Mouse (Mus musculus): ENCODE data around the gene Slc11a2.
"Not testable (repeated sequence)": the region's sequence is repeated elsewhere in the genome, so short reads cannot be mapped to it uniquely, and the experiment has no call there.

Gene Slc11a2

DNA sequence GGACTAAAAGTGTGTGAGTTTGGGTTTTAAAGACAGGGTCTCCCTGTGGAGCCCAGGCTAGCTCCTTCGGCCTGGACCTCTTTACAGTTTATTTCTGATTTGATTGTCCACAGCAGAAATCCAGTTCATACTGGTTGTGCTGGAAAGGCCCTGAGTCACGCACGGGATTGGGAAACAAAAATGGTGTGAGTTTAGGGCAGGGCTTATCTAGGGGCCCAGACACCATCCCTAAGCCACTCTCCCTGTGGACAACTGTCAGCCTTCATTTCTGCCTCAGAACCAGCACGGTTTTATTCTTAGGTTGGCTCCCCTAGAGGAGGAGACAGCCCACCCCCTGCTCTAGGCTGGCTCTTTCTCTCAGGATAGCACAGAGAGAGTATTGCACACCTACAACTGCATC is 8.4 kb upstream of the Slc11a2 start:
- DNase-seq, result no peak

DNA sequence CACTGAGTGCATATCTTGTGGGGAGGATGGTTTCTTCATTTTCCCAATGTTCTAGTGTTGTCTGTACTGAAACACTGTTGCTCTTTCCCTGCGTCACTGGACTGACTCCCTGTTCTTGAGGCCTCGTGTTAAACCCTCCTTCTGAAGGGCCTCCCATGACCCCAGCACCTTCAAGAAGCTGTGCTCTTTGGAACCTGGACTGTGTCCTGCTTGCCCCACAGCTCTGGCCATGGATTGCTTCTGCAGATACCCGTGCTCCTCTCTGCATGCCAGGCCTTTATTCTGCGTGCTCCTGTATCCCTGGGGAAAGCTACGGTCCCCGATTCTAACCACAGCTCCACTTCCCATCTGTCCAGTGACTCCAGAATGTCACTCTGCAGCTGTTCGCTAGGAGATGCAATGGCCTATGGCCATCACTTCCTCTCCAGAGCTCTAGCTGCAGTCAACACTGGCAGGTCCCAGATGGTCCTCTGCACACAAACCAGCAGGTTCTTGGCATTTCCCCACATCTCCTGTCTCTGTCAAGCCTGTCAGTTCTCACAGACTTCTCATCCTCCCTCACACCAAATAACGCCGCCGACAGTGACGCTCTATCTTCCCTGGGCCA is 5.2 kb upstream of the Slc11a2 start:
- DNase-seq, result peak; percentile 64

DNA sequence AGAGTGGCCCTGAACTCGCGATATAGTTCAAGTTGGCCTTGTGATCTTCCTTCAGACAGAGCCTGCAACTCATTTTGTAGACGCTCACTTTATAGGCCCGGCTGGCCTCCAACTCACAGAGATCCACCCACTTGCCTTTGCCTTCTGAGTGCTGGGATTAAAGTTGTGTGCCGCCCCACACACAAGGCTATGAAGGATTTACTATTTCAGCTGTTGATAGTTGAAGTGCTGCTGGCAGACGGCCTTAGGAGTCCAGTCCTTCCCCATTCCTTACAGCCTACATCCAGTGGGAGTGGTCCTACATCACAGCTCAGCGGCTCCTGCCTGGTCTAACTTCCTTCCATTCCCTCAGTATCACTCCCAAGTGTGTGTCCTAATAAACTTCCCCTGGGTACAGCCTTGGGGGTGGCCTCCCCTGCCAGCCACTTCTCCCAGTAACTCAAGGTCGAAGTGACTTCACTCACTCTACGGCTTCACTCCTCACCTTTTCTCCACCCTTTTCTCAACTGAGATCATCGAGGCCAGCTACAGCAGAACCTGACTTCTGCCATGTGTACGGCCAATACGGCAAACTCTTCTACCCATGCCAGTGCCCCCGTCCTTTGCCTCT is 3.5 kb upstream of the Slc11a2 start:
- no peak for DNase-seq

DNA sequence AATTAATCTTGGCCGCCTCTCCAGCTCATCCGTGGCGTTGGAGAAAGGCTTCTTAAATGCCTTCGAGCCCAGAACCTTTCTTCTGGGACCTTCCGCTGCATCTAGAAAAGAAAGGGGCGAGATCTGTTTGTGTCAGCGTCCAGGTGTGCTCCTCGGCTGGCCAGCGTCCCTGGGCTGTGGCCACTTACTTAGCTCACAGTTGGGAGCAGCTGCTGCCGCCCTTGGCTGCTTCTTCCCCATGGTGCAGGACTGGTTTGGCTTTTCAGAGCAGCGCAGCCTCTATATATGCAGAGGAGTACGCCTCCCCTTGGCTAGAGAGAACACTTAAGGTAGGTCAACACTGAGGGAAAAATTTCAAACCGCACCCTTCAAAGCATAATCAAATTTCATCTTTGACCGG is 956 bp downstream of the Slc11a2 start:
- DNase-seq, result no peak

DNA sequence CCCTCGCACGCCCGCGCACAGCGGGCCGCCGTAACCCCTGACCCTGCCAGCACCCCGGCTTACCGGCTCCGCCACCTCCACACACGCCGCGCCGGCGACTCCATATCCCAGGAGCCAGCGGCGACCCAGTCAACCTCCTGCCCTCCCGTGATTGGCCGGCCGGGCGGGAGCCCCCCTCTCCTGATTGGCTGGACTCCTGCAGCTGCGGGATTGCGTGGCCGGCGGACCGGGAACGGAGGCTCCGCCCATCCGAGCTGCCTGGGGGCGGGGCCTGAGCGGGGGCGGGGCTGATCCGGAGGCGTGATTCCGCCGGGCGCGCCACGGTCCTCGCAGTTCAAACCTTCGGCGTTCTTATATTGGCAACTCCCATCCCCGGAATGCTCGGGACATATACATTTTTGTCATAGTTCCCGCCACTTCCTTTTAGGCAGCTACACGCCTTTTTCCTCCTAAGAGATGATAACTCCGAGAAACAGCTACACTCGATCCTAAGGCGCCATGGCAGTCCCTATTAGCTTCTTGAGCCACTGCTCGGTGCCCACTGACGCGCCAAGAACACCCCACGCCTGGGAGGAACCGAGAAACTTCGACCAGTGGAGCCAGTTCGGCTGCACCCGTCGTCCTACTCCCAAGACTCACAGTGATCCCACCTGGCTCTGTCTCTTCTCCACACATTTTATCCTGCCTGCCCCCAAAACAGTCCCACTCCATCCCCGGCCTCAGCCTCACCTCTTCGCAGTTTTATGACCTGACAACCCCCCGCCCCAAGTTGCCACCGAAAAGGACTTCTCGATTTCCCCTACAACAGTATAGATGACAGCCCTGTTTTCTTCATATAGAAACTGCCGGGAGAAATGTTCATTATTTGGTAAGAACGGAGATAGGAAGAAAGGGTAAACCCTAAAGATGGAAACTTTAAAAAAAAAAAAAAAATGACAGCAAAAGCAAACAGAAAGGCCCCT is 1.7 kb downstream of the Slc11a2 start:
- peak; percentile 97 for DNase-seq

DNA sequence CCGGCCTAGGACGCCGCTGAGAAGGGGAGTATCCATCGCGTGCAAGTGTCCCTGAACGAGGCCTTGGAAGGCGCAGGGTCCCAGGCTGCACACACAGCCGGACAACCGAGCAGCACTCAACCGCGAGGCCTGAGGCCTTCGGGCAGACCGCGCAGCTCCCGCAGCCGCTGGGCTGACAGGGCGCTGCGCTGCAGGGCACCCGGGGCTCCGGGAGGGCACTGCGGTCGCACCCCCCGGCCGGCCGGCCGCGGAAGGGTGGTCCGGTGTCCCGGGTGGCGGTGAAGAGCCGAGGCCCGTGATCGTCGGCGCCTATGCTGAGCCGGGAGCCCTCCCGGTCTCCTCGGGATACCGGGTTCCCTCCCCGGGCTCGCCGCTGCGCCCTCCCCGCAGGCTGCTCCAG is 2.4 kb downstream of the Slc11a2 start:
- no peak for DNase-seq

DNA sequence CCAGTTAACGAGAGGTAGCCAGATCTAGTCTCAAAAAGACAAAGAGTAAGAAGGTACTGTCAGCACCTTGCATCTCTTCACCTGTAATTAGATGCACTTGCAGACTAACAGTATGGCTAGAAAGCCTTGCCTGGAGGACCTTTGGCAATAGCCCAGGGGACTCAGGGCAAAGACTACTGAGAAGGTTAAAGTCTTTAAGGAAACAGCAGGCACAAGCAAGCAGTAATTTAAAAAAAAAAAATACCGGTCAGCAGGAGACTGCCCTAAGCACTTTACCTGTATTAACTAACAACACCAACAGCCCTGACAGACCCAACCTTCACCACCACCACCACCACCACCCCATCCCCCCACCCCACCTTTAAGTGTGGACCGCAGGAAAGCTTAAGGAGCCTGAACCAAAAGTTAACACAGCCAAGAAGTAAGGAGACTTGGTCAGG is 3.1 kb downstream of the Slc11a2 start, which contains the start of gene Gm5475:
TSS of gene Gm5475 (plus strand) at position 390 of the 440 bp plus-strand sequence.
- DNase-seq, result not testable (repeated sequence)

DNA sequence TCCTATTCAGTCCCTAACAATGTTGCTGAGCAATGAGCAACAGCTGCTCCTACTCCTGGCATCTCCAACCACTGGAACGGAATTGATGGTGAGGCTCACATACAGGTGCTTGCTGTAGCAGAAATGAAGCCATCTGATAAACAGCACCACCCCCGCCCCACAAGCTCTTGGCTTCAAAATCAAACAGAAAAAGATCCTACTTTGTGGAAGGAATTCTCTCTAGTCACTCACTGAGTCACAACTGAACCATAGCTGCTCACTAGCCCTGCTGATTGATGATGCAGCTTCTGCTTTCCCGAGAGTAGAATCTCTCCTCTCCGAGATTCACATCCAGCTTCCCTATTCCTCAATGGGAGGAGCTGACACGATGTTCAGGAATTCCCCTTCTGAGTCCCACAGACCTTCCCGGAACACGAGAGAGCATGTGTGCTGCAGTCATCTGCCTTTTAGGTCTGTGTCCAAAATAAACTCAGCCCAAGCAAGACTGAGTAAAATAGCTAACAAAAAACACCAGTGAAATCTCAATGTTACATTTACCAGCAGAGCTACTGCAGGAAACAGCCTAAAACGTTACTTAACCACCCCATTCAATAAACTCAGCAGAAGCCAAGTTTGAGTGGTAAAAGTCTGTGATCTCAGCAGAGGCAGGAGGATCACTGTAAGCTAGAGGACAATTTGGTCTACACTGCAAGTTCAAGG is 3.7 kb downstream of the Slc11a2 start:
- no peak for DNase-seq

DNA sequence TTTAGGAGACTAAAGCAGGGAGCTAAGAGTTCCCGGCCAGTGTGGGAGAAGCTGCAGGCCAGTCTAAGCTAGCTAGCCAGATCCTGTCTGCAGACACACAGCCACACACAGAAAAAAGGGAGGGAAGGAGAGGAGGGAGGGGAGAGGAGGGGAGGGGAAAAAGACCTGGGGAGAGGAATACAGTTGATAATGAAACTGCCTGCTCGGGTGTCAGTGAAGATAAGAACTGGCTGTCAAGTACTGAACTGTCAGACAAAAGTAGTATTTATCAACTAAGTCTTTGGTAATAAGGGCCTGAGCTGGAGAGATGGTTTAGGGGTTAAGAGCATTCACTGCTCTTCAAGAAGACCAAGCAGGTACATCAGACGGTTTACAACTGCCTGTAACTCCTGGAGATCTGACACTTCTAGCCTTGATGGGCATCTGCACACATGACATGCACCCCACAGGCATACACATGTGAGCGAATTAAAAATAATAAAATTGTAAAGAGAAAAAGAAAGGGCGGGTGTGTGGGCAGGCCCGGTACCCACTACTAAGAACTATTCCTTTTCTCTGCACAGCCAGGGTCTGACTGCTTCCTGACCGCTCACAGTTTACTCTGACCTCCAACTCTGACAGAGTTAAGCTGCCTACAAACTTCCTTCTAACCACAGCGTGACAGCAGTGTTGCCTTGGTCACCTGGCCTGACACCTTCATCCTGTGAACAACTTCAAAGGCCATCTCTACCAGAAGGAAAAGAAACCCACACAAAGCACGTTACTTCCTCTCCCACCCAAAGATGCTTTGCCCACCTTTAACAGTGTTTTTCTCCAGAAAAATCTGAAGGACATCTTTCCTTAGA is 4.7 kb downstream of the Slc11a2 start:
- no peak for DNase-seq

DNA sequence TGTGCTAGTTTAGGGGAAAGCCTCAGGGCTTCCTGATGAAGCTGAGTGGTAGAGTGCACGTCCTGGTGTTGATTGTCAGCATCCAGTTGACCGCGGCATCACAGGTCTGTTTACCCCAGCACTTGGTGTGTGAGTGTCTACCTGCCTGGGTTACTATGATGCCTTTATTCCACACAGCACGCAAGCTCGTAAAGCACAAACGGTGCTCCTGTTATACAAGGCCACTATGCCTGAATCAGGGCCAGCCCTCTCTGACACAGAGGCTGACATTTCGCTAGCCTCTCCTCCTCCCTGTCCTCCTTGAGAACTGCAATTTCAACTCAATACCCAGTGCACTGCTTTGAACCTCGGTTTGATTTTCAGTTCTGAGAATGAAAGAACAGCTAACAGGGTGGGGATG is 5.6 kb downstream of the Slc11a2 start:
- DNase-seq, result no peak

DNA sequence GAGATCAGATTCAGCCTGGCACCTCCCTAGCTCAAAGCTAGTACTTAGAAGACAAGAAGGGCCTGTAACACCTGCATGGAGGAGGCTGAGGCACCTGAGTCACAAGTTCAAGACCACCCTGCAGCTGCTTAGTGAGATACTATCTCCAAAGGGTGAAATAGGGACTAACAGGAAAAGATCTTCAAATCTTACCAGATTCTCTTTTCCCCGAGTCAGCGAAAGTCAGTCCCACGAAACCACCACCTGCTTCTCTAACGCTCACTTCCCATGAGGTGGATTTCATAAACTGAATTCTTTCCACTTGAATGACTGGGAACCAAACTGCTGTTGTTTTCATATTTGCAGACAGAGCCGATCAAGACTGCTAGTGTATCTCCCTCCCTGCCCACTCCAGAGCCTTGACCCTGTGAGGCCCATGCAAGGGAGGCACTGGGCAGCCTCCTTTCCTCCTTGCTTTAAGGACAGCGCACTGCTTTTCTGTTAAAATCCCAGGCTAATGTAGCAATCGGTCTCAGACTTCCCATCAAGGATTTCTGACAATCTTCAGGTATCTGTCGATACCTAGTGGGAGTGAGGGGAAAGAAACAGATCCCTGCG is 6.9 kb downstream of the Slc11a2 start:
- no peak for DNase-seq

DNA sequence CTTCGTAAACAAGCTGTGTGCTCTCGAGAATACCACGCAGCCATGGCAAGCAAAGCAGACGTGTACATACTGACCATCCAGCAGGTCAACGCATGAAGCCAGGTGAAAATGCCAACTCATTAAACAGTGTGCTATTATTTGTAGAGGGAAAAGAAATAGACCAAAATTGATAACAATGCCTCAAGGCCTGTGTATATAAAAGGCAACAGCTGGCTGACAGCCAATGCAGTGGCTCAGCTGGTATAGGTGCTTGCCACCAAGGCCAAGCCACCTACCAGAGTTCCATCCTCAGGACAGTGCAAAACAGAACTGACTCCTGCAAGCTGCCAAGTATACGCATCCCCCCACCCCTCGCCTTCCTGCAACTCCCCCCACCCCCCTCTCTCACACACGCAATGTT is 9.2 kb downstream of the Slc11a2 start:
- no peak for DNase-seq

DNA sequence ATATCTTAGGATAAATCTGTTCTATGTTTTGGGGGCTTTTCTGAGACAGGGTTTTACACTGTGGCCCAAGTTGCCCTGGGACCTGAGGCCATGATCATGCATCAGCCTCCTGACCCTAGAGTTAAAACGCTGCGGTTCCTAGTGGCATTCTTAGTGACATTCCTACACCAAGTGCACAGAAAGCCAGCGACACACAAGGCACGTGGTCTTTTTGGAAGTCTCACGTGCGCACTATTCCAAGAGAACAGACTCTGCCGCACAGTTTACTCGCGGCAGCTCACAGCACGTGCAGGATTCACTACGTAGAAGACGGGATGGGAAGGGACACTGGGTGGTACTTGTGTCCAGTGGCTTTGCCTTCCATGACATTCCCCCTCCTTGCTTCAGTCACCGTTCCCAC is 9.9 kb downstream of the Slc11a2 start:
- DNase-seq, result no peak

DNA sequence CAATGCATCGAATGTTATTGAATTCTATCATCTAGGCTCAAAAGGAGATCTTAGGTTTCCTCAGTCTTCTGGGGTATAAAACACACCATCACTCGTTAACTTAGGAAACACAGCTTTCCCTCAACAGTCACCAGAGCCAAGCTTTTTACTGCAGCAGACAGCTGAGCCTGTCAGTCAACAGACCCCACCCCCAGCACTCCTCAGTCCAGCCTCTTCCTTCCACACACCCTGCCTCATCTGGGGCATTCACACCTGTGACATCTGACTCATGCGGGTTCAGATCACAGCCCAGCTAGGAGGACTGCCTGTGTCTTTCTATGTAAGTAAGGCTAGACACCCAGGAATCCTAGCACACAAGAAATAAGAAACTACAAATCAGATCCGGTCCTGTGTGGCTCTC is 10.9 kb downstream of the Slc11a2 start:
- DNase-seq, result no peak

DNA sequence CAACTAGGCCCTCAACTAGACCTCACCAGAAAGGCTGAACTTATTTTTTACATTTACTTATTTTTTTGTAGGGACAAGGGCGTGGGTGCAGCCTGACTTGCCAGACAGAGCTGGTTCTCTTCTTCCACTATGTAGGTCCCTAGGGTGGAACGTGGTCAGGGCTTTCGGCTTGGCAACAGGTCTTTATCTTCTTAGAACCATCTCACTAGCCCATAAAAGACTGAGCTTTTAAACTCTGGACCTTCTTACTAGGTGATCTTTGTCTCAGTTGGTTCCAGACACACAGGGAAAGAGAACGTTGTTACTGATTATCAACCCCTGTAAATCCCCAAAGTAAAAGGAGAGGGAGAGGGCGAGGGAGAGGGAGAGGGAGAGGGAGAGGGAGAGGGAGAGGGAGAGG is 11.6 kb downstream of the Slc11a2 start:
- DNase-seq, result no peak

DNA sequence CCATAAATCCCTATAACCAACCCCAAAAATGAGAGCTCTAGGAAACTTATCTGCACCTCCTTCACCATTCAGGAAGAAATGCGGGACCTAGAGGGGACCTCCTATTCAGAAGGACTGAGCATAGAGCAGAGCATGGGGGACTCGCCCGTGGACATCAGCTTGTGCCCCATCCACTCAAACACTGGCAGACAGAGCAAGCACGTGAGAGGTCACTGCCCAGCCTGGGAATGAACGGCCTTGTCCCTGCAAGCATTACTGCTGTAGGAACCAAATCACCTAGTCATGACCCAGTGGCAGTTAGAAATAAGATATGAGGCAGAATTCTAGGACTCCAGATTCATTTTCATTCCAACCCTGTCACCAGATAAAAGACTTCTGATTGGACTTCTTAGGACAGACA is 13.1 kb downstream of the Slc11a2 start:
- DNase-seq, result no peak

DNA sequence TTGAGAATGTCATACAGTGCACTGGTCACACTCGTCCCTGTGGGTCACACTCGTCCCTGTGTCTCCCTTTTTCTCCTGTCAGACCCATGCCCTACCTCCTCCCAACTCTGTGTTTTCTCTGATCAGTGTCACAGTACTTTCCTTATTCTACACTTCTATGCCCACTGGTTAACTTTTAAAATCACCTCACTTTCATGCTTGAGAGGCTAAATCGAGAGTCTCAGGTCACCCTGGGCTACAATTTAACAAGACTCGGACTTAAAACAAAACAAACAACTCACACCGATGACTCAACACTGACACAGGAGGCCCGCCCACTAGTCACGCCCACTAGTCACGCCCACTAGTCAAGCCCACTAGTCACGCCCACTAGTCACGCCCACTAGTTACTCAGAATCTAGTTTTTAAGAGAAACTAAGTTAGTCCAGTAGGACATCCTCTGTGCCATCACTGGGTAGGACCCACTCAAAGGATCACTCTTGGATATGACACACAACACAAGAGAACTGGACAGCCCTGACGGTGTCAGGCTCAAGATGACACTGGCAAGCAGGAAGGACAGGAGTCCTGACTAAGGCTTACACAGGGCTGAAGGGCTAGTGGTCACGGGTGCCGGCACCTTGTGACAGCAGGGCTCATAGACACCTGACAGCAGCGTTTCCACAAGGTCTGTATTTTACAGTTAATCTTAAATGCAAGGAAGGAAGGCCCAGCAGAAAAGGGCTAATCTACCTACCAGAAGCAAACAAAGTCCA is 13.8 kb downstream of the Slc11a2 start:
- no peak for DNase-seq

DNA sequence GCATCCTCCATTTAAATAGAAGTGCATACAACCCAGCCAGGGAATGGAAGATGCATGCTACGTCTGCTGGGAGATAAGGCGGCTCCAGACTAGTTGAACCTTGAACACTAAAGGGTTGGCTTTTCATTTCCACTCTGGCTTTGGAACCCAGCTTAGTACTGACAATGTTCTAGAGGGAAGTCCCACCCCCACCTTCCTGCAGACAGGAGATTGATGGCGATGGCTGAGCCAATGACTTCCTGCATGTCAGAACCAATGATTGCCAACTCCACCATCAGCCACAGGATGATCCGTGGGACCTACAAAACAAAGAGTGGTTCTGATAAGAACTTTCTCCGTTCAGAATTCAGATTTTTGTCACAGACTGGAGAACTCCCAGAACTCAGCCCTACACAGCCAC is 18.8 kb downstream of the Slc11a2 start:
- DNase-seq, result no peak

DNA sequence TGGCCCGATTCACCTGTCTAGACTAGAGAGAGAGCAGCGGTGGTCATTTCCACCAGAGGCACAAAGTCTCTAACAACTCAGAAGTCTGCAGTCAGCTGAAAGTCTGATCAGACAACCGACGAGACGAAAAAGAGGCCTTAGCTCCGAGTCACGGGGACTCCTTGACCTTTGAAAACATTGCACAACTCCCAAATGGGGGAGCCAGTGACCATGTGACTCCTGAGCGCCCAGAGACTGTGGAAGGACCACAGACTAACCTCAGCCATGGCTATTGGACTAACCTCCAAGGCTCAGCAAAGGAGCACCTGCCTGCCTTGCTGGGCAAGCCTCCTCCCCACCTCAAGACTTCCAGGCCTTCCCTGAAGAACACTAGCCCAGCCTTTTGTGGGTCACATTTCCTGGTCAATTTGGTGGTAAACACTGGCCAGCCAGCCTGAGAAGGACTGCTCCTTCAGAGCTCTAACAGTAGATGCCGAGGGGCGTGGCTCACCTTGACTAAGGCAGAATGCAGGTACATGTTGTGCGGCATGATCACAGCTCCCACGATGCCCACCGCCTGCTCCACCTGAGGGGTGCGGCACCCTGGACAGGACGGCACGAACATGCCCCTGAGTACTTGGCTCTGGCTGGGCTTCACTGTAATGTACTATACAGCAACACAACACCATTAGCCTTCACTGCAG is 21.4 kb downstream of the Slc11a2 start:
- DNase-seq, result no peak

DNA sequence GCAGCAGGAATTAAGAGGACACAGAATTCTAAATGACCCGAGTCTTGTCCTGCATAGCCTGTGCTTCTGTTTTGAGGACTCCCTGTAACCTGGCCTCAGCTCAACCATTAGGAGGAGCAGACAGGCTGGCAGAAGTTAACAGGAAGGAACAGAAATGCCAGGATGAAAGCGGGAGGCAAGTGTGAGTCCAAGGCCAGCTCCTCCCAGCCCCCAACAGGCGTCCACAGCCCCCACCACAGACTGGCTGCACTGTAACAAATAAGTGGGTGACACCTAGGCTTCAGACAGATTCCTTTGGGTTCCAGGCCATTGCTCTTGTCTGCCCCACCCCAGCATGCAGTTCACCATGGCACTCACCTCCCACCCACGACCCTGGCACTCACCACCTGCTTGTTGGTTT is 22.1 kb downstream of the Slc11a2 start:
- DNase-seq, result no peak

Data from cerebellum, adult 9-11 months (tissue).